Mouse (Mus musculus) forebrain, embryonic 14.5 days (tissue): ENCODE measurements at regions not wholly inside any gene's neighbourhood (a gene's known extent, or its start where the extent isn't known, plus 50 kb on each side); places are given as distances from the start of the nearest gene placed in this dataset.

Experiments used
- ATAC-seq: fragments of 200-750 bp; cut with Nextera tagmentation; 2 replicates; pipeline ENCODE4 v1.8.0; 2017; ENCODE audit warnings: mild to moderate bottlenecking, moderate library complexity
- DNase-seq: peaks from one replicate; pipeline ENCODE4 v3.0.0-alpha.2; 2015; ENCODE audit warnings: low spot score
- H3K27ac ChIP-seq: fragments of 300-500 bp; sonication (generic); 2 replicates; pipeline ENCODE4 v1.5.1; 2014; ENCODE audit warnings: low read depth, mild to moderate bottlenecking, control low read depth, low read length, moderate library complexity
- H3K27me3 ChIP-seq: fragments of 300-500 bp; sonication (generic); replicated peaks from 2 replicates; pipeline ENCODE4 v1.6.1; 2014; ENCODE audit warnings: low read length, control low read depth, mixed read lengths; ENCODE audit not compliant: control insufficient read depth, insufficient read depth
- H3K36me3 ChIP-seq: fragments of 300-500 bp; sonication (generic); 2 replicates; pipeline ENCODE4 v1.6.1; 2014; ENCODE audit warnings: low read length, control low read depth; ENCODE audit not compliant: control insufficient read depth, insufficient read depth
- H3K4me1 ChIP-seq: fragments of 300-500 bp; sonication (generic); 2 replicates; pipeline ENCODE4 v1.6.1; 2014; ENCODE audit warnings: antibody characterized with exemption, low read length, control low read depth; ENCODE audit not compliant: control insufficient read depth, insufficient read depth
- H3K4me2 ChIP-seq: fragments of 300-500 bp; sonication (generic); 2 replicates; pipeline ENCODE4 v1.6.1; 2014; ENCODE audit warnings: mild to moderate bottlenecking, control low read depth, low read length
- H3K4me3 ChIP-seq: fragments of 300-500 bp; sonication (generic); 2 replicates; pipeline ENCODE4 v1.5.1; 2014; ENCODE audit warnings: low read depth, low read length, control low read depth
- H3K9ac ChIP-seq: fragments of 300-500 bp; sonication (generic); 2 replicates; pipeline ENCODE4 v1.6.1; 2014; ENCODE audit warnings: mild to moderate bottlenecking, low read length, control low read depth, moderate library complexity
- H3K9me3 ChIP-seq: fragments of 300-500 bp; sonication (generic); replicated peaks from 2 replicates; pipeline ENCODE4 v1.6.1; 2016; ENCODE audit warnings: low read length, control low read depth, mixed read lengths; ENCODE audit not compliant: control insufficient read depth
- WGBS: fragments of 180-500 bp; shearing (Covaris S2); extraction: QIAGEN DNeasy Blood & Tissue Kit; methylation state at CpG from one replicate; pipeline ENCODE4 v1.1.7; 2014; 5-methylcytosine and 5-hydroxymethylcytosine counted together

GRCm38 (mm10) chr10:17415112-17415511 is 307.9 kb upstream of the Cited2 start:
- Histone ChIP-seq H3K4me1 (no peaks in the 10 kb centered on the region), H3K4me2 (no peak overlapping the region), H3K9ac (no peak overlapping the region), H3K4me3 (no peak overlapping the region), H3K27ac (no peak overlapping the region), H3K9me3 (no peaks in the 10 kb centered on the region), H3K36me3 (no peaks in the 10 kb centered on the region), H3K27me3 (no peaks in the 10 kb centered on the region)
- 90% methylated on average over 3 of the region's 3 CpGs for WGBS
- DNase-seq (no peak), ATAC-seq (no peak)

- no peaks in the 10 kb centered on the region for H3K9me3 ChIP-seq
- H3K27ac ChIP-seq, result no peak overlapping the region
- H3K4me2 ChIP-seq, result no peak overlapping the region
- no peaks in the 10 kb centered on the region for H3K27me3 ChIP-seq
- WGBS, result 80% methylated on average over 1 of the region's 1 CpGs
- H3K9ac ChIP-seq, result no peak overlapping the region
- H3K36me3 ChIP-seq, result no peaks in the 10 kb centered on the region
- no peak overlapping the region for H3K4me3 ChIP-seq
- ATAC-seq (no peak), DNase-seq (no peak)
- H3K4me1 ChIP-seq, result no peaks in the 10 kb centered on the region
Measured at GRCm38 (mm10) chr10:17416121-17416520, 306.9 kb upstream of the Cited2 start.

GRCm38 (mm10) chr10:17417394-17417793 is 305.6 kb upstream of the Cited2 start:
- no peaks in the 10 kb centered on the region for H3K27me3 ChIP-seq
- 96% methylated on average over 1 of the region's 1 CpGs for WGBS
- H3K9me3 ChIP-seq, result no peaks in the 10 kb centered on the region
- H3K36me3 ChIP-seq, result no peaks in the 10 kb centered on the region
- H3K4me2 ChIP-seq, result no peak overlapping the region
- no peak for DNase-seq
- H3K9ac ChIP-seq, result no peak overlapping the region
- H3K4me1 ChIP-seq, result no peaks in the 10 kb centered on the region
- no peak overlapping the region for H3K4me3 ChIP-seq
- ATAC-seq, result no peak
- H3K27ac ChIP-seq, result no peak overlapping the region

GRCm38 (mm10) chr10:17418227-17418685 is 304.8 kb upstream of the Cited2 start:
- ATAC-seq (no peak), DNase-seq (no peak)
- Histone ChIP-seq H3K4me2 (no peak overlapping the region), H3K4me3 (no peak overlapping the region), H3K9me3 (no peaks in the 10 kb centered on the region), H3K9ac (no peak overlapping the region), H3K27me3 (no peaks in the 10 kb centered on the region), H3K27ac (no peak overlapping the region), H3K4me1 (no peaks in the 10 kb centered on the region), H3K36me3 (no peaks in the 10 kb centered on the region)
- WGBS, result 71% methylated on average over 7 of the region's 7 CpGs

GRCm38 (mm10) chr10:17423584-17424278 is 299.3 kb upstream of the Cited2 start:
- no peak overlapping the region for H3K4me3 ChIP-seq
- H3K4me1 ChIP-seq, result no peaks in the 10 kb centered on the region
- no peaks in the 10 kb centered on the region for H3K36me3 ChIP-seq
- WGBS, result 63% methylated on average over 4 of the region's 4 CpGs
- no peak overlapping the region for H3K9ac ChIP-seq
- ATAC-seq (no peak), DNase-seq (no peak)
- H3K4me2 ChIP-seq, result no peak overlapping the region
- no peaks in the 10 kb centered on the region for H3K9me3 ChIP-seq
- H3K27ac ChIP-seq, result no peak overlapping the region
- no peaks in the 10 kb centered on the region for H3K27me3 ChIP-seq

GRCm38 (mm10) chr10:17426197-17426596 is 296.8 kb upstream of the Cited2 start:
- no peak for ATAC-seq
- Histone ChIP-seq H3K36me3 (no peaks in the 10 kb centered on the region), H3K27ac (no peak overlapping the region), H3K4me2 (no peak overlapping the region), H3K9me3 (no peaks in the 10 kb centered on the region), H3K27me3 (no peaks in the 10 kb centered on the region), H3K9ac (no peak overlapping the region), H3K4me1 (no peaks in the 10 kb centered on the region), H3K4me3 (no peak overlapping the region)
- WGBS, result 94% methylated on average over 3 of the region's 3 CpGs
- DNase-seq, result no peak

GRCm38 (mm10) chr10:17427316-17427715 is 295.7 kb upstream of the Cited2 start:
- Histone ChIP-seq H3K36me3 (no peaks in the 10 kb centered on the region), H3K4me1 (no peaks in the 10 kb centered on the region), H3K9ac (no peak overlapping the region), H3K4me2 (no peak overlapping the region), H3K27ac (no peak overlapping the region), H3K27me3 (no peaks in the 10 kb centered on the region), H3K4me3 (no peak overlapping the region), H3K9me3 (no peaks in the 10 kb centered on the region)
- ATAC-seq (no peak), DNase-seq (no peak)

- Histone ChIP-seq H3K36me3 (no peaks in the 10 kb centered on the region), H3K27ac (no peak overlapping the region), H3K4me1 (no peaks in the 10 kb centered on the region), H3K27me3 (no peaks in the 10 kb centered on the region), H3K4me2 (no peak overlapping the region), H3K9me3 (no peaks in the 10 kb centered on the region), H3K4me3 (no peak overlapping the region), H3K9ac (no peak overlapping the region)
- no peak for ATAC-seq
- WGBS, result 71% methylated on average over 3 of the region's 3 CpGs
- no peak for DNase-seq
Measured at GRCm38 (mm10) chr10:17428315-17428714, 294.7 kb upstream of the Cited2 start.

GRCm38 (mm10) chr10:17431068-17431467 is 291.9 kb upstream of the Cited2 start:
- H3K9ac ChIP-seq, result no peak overlapping the region
- H3K4me3 ChIP-seq, result no peak overlapping the region
- H3K27ac ChIP-seq, result no peak overlapping the region
- WGBS, result 83% methylated on average over 8 of the region's 8 CpGs
- no peak overlapping the region for H3K4me2 ChIP-seq
- H3K36me3 ChIP-seq, result no peaks in the 10 kb centered on the region
- ATAC-seq, result no peak
- no peaks in the 10 kb centered on the region for H3K27me3 ChIP-seq
- no peak for DNase-seq
- H3K4me1 ChIP-seq, result no peaks in the 10 kb centered on the region
- no peaks in the 10 kb centered on the region for H3K9me3 ChIP-seq
